Mouse (Mus musculus) left cerebral cortex, adult 2 months (tissue): ENCODE data around the gene Prune1. TPM values are rescaled to one million over a fixed set of nuclear protein-coding genes. Genes with fewer than 3 reads are reported as not detected.

Experiments
- DNase-seq, 2 experiments: peaks; one replicate each; pipeline ENCODE4 v3.0.0; 2021 to 2022; ENCODE audit warnings: low spot score in 2 of 2, mixed read lengths in 1 of 2; ENCODE audit errors: extremely low spot score in 1 of 2
- H3K27ac ChIP-seq: fragments of 200-600 bp; 2 replicates; pipeline ENCODE4 v1.8.1; 2022
- H3K4me3 ChIP-seq: fragments of 200-600 bp; 2 replicates; pipeline ENCODE4 v1.8.1; 2022
- CTCF ChIP-seq: fragments of 200-600 bp; IDR thresholded peaks from 2 replicates; pipeline ENCODE4 v1.8.1; 2022; ENCODE audit warnings: antibody characterized with exemption, mild to moderate bottlenecking, moderate library complexity
- intact Hi-C: fragments of 180-260 bp; cut with DNase I; formaldehyde crosslinking; loops from one replicate; pipeline ENCODE4 v1.15.1; 2025
- total RNA-seq, 2 experiments: library from RNA; stranded (reverse); gene quantifications; 2 replicates each; pipeline ENCODE4 v1.2.3; 2021

The Prune1 gene
- total RNA-seq, 2 experiments from 2014 or later: 22.1 to 23.5 TPM

DNA sequence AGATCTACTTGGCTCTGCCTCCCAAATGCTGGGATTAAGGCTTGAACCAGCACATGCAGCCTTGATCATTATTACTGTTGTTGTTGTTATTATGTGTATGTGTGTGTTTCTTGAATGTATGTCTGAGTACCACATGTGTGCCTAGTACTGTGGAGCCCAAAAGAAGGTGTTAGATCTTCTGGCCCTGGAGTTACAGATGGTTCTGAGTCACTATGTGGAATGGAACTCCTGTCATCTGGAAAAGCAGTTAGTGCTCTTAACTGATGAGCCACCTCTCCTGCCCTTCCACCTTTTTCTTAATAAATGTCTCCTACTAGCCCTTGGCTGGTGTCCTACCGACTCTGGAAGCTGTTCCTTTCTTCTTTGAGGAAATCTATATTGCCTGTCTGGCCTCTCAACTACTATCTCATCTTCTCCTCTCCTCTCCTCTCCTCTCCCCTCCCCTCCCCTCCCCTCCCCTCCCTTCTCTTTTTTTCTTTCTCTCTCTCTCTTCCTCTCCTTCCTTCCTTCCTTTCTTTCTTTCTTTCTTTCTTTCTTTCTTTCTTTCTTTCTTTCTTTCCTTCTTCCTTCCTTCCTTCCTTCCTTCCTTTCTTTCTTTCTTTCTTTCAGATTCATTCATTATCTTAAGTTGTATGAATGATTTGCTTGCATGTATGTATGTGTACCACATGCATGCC is 34.1 kb downstream of the Prune1 start:
- no peak overlapping the region for H3K4me3 ChIP-seq
- DNase-seq: no peak
- intact Hi-C loops: no loop called here
- TF ChIP-seq CTCF: no peak
- no peak overlapping the region for H3K27ac ChIP-seq

DNA sequence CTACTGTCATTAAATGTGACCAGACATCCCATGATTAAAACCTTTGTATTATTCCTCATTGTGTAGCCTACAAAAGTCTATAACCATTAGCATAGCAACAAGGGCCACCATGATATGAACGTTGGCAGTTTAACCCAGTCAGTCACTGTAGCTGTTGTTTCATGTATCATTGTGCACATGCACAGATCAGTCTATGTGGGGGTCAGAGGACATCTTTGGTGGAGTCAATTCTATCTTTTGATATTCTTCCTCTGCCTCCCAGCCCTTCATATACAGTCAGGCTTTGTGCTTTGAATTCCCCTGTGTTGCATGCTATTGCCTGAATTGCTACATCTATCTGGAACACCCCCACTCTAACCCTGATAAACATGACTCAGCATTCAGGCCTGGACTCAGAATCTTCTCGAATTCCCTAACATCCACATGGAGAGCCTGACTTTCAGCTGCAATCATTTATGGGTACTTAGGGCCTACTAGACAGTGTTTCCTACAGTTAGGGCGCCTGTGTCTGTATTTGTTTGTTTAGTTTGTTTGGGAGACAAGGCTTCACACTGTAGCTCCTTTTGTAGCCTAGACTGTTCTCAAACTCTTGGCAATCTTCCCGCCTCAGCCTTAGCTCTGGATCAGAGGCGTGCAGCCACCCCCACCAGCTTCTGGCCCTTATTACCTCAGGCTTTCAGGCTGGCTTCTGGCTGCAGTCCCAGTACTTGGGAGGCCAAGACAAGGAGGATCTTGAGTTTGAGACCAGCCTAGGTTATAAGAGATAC is 35.2 kb downstream of the Prune1 start:
- intact Hi-C loops: no loop called here
- no peak for TF ChIP-seq CTCF
- DNase-seq: peak; percentile 44
- no peak overlapping the region for H3K4me3 ChIP-seq
- H3K27ac ChIP-seq: no peak overlapping the region

DNA sequence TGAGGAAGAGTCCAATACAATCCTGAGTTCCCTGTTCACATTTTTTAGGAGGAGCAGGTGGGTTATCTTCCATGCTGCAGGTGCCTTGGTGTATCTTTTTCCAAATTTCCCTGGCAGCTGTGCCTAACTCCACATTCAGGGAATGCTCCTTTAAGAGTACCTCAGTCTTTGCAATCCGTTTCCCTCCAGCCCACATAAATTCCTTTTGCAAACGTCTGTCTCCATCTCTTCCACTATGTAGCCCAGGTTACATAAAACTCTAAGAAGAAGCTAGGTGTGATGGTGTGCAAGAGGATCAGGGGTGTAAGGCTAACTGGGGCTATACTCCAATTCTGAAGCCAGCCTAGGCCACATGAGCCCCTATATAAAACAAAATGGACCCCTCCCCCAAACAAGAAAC is 38.8 kb downstream of the Prune1 start:
- H3K4me3 ChIP-seq: no peak overlapping the region
- H3K27ac ChIP-seq: peak overlapping the region; percentile 45
- intact Hi-C loops: no loop called here
- DNase-seq: no peak
- TF ChIP-seq CTCF: no peak

DNA sequence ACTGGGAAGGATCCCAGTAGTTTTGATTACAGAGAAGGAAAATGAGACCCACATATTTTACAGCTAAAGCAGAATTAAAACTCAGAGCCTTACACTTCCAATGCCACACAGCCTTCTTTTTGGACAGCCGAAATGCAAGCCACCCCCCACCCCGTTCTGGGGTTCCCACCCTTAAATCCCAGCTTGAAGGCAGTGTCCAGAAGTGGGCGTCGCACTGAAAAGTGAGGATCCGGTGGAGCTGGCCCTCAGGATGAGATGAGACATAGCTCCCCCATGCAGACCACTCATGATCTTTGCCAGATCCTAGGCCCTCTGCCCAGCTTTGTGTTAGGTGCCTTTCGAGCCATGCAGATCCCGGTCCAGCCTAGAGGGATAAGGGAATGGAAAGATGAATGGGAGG is 40.4 kb downstream of the Prune1 start, which contains the start of gene Gm128:
Gene Gm128 (minus strand): TSS at position 101 of the 400 bp plus-strand sequence.
- intact Hi-C loops: no loop called here
- H3K27ac ChIP-seq: no peak within 1 kb of the TSS
- DNase-seq: no peak
- TF ChIP-seq CTCF: no peak
- no peak within 1 kb of the TSS for H3K4me3 ChIP-seq

DNA sequence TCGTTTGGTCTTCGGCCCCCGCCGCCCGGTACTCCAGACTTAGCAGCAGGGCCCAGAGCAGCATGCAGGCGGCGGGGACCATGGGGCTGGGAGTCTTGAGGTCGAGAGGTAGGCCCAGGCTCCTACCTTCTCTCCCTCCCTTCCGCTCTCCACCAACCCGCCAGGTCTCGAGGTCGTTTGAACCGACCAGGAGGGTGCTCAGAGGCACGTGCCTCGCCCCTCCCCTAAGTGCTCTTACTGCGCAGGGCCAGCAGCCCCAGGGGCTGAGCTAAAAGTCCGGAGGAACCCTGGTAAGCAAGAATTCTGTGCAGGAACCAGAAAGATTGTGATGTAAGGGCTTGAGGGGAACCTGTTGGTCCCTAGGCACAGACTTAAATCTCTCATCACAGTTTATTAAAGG is 41.0 kb downstream of the Prune1 start:
- Histone ChIP-seq H3K4me3 (no peak overlapping the region), H3K27ac (no peak overlapping the region)
- DNase-seq: no peak
- intact Hi-C loops: no loop called here
- TF ChIP-seq CTCF: no peak

DNA sequence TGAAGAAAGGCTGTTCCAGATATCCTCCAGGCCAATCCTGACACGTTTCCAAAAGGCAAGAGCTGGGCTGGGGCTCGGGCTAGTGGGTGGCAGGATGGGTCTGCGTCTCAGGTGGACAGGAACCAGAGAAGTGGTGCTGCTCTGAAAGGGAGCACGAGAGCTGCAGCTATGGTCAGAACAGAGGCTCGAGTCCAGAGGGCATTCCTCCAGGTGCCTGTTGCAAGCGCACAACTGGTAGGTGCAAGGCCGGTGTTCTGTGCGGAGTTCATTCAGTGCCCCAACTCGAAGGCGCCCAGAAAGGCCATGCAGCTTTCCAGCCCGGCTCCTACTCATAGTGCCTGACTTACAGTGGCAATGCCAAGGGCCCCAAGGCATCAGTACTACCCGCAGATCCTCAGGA is 41.9 kb downstream of the Prune1 start:
- Histone ChIP-seq H3K4me3 (no peak overlapping the region), H3K27ac (no peak overlapping the region)
- no peak for DNase-seq
- intact Hi-C loops: no loop called here
- TF ChIP-seq CTCF: no peak

DNA sequence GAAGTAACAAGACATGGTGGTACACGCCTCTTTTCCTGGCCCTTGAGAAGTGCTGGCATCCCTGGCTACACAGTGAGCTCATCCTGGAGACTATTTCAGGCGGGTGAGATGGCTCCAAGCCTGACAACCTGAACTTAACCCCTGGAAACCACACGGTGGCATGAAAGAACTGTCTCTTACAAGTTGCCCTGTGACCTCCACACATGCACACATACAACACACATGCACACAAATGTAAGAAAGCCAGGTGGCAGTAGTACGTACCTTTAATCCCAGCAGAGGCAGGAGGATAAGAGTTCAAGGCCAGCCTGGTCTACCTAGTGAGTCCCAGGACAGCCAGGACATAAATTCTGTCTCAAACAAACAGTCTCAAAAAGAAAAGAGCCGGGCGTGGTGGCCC is 42.9 kb downstream of the Prune1 start:
- TF ChIP-seq CTCF: no peak; the same call in 1 of the 2 replicates
- no peak overlapping the region for H3K4me3 ChIP-seq
- DNase-seq: no peak
- H3K27ac ChIP-seq: no peak overlapping the region
- intact Hi-C loops: no loop called here

DNA sequence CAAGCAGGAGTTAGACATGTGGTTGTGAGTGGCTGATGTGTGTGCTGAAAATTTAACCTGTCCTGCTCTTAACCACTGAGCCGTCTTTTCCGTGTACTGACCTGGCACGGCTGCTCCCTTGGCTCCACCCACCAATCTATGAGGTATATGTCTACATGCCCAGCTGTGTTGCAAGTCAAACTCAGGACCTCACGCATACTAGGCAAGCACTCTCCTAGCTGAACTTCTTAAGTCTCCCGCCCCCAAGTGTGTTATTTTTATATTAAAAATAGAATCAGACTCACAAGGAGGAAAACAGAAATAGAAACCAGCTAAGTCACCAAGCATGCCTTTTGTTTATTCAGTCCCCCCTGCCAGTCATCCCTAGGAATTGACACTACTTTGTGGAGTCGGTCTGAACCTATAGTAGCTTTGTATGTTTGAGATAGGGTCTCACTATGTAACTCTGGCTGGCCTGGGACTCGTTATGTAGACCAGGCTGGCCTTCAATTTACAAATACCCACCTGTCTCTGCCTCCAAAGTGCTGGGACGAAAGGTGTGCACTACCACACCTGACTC is 44.3 kb downstream of the Prune1 start:
- TF ChIP-seq CTCF: no peak
- no peak overlapping the region for H3K27ac ChIP-seq
- H3K4me3 ChIP-seq: no peak overlapping the region
- no peak for DNase-seq
- intact Hi-C loops: no loop called here

DNA sequence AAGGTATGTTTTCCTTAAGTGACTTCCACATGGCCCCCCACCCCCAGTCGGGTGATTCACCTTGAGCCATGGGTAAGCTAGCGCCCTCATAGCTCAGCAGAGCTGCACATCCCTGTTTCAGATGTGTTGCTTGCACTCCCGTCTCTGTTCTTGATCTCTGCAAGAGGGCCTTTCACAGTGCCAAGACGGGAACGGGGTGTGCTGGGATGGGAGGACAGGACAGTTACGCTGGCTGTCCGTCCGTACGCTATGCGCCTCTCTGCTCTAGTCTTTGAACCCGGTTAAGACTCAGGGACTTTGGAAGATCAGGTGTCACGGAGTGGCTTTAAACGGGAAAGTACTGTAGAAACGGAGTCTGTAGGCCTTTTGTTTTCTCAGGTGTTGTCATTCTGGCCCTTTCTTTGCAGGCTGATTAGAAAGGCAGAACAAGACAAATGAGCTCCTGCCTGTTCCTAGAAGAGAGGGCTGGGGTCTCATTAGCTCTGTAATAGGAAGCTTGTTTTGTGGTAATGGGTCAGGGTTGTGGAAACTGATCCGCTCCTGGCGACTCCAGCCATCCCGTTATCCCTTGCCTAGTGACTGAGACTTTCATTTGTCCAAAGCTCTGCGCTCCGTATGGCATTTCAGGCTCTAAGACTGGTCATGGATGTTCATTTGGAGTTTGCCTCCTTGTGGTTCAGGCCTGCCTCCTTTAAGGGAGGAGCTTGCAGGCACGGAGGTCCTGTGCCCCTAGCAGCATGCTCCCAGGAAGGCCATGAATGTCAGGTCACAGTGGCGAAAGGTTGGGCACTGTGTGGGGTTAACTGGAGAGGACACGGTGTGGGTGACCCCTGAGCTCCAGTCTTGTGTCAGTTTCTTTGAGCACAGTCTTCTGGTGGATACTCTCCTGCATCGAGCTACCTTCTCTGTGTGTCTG is 46.2 kb downstream of the Prune1 start:
- TF ChIP-seq CTCF: no peak
- Histone ChIP-seq H3K27ac (no peak overlapping the region), H3K4me3 (no peak overlapping the region)
- no peak for DNase-seq
- intact Hi-C loops: no loop called here

DNA sequence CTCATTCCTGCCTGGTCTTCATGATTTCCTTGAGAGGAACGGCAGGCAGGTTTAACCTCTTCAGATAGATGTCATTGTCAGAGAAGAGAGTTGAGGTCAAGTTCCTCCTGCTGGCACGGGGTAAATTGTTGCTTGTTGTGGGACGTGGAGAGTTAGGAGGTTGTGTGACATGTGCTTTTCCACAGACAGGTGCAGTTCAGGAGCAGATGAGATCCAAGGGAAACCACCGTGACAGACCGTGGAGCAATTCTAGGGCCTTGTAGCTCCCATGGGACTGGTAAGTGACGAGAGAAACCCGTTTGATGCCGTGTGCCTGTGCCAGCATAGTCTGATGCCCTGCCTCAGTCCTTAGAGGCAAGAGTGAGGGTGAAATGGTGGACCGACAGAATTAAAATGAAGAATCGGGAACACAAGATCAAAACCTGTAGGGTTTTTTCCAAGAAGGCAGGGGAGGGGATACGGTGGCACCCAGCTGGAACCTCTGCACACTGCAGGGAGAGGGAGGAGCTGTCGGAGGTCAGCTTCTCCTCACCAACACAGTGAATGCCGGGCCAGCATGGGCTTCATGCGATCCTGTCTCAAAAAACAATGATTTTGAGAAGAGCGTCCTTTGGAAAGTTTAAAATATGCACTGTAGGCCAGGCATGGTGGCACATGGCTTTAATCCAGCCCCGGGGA is 48.4 kb downstream of the Prune1 start:
- no peak for TF ChIP-seq CTCF
- no peak for DNase-seq
- intact Hi-C loops: no loop called here
- H3K27ac ChIP-seq: no peak overlapping the region
- no peak overlapping the region for H3K4me3 ChIP-seq

DNA sequence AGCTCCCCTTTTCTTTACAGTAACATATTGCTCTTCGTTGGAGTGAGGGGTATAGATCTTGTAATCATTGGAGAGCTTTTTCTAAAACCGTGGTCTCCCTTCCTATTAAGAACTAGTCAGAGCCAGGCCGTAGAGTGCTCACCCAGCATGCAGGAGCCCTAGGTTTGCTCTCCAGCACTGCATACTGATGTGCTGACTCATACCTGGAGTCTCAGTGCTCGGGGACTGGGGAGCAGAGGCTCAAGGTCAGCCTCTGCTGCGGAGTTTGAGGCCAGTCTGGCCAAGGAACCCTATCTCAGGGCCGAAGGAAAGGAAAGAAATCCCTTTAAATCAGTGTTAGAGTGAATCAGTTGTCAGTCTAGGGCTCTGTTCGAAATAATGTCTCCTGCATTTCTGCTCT is 49.1 kb downstream of the Prune1 start:
- no peak overlapping the region for H3K27ac ChIP-seq
- no peak for DNase-seq
- intact Hi-C loops: no loop called here
- H3K4me3 ChIP-seq: no peak overlapping the region
- no peak for TF ChIP-seq CTCF
